Comparison of ENCODE assay signal across 8 mouse cellular contexts in genomic region chr17:30559536-30559935, GRCm38 (mm10). TPM values are rescaled to one million over a fixed set of nuclear protein-coding genes. Genes with fewer than 3 reads are reported as not detected.
DNase-seq lines count a peak whose midpoint lies in the region; ATAC-seq and TF ChIP-seq lines count a peak whose summit lies in the region.

No protein-coding gene starts in this region.

- TF ChIP-seq CTCF in intestine, postnatal 0 days (IDR thresholded peaks at IDR 0.05; ENCODE audit: low read depth), result peak; percentile 88

- H3K9ac ChIP-seq in intestine, postnatal 0 days (ENCODE audit: low read depth, low read length), result no peak overlapping the region
- H3K9ac ChIP-seq in intestine, embryonic 15.5 days, result no peak overlapping the region

- no peak for ATAC-seq in intestine, postnatal 0 days
- ATAC-seq in intestine, embryonic 15.5 days, result no peak

- no peak overlapping the region for H3K4me2 ChIP-seq in intestine, postnatal 0 days (replicated peaks; ENCODE audit: low read depth)
- no peak overlapping the region for H3K4me2 ChIP-seq in intestine, embryonic 15.5 days (replicated peaks)

- no peaks in the 10 kb centered on the region for H3K9me3 ChIP-seq in intestine, postnatal 0 days (ENCODE audit: control insufficient read depth)
- H3K9me3 ChIP-seq in intestine, embryonic 15.5 days, result no peaks in the 10 kb centered on the region

- peak; percentile 79 for DNase-seq in CD4-positive helper T cell, adult 2 months (ENCODE audit: low read depth, low spot score)
- peak; percentile 94 for DNase-seq in ZHBTc4 (ENCODE audit: low read depth, low spot score)
- DNase-seq in embryo, embryonic 10.5 days (ENCODE audit: low spot score), result peak; percentile 61
- peak; percentile 88 for DNase-seq in kidney, postnatal 10 days
- DNase-seq in naive thymus-derived CD4-positive, alpha-beta T cell, adult 2 months (ENCODE audit: low read depth), result peak; percentile 88
- DNase-seq in thymus, postnatal 4 days, result peak; percentile 98

- H3K27me3 ChIP-seq in intestine, postnatal 0 days (replicated peaks; ENCODE audit: control insufficient read depth, insufficient read depth, low read length), result no peaks in the 10 kb centered on the region
- H3K27me3 ChIP-seq in intestine, embryonic 15.5 days (replicated peaks), result no peaks in the 10 kb centered on the region

- H3K36me3 ChIP-seq in intestine, postnatal 0 days (ENCODE audit: control insufficient read depth, insufficient read depth), result no peaks in the 10 kb centered on the region
- no peaks in the 10 kb centered on the region for H3K36me3 ChIP-seq in intestine, embryonic 15.5 days

- H3K27ac ChIP-seq in intestine, postnatal 0 days (ENCODE audit: low read depth, low read length), result no peak overlapping the region
- H3K27ac ChIP-seq in intestine, embryonic 15.5 days, result no peak overlapping the region

- WGBS in intestine, postnatal 0 days, result 30% methylated on average over 3 of the region's 3 CpGs
- 38% methylated on average over 3 of the region's 3 CpGs for WGBS in intestine, embryonic 15.5 days

- no peaks in the 10 kb centered on the region for H3K4me1 ChIP-seq in intestine, postnatal 0 days (replicated peaks; ENCODE audit: control insufficient read depth, insufficient read depth, low read length)
- no peaks in the 10 kb centered on the region for H3K4me1 ChIP-seq in intestine, embryonic 15.5 days (replicated peaks)

- H3K4me3 ChIP-seq in intestine, postnatal 0 days (ENCODE audit: low read depth, low read length), result no peak overlapping the region
- no peak overlapping the region for H3K4me3 ChIP-seq in intestine, embryonic 15.5 days (replicated peaks)

RNA-seq across cellular contexts. Expression of gene Btbd9, which starts 16.8 kb away (rescaled TPM):
- 35.9 and 42.6 TPM in 2 replicates for polyA plus RNA-seq in intestine, postnatal 0 days (2015; fragmentation: Nextera tagmentation; extraction: Ambion mirVana)
- polyA plus RNA-seq in intestine, embryonic 15.5 days (2015; fragmentation: Nextera tagmentation; extraction: Ambion mirVana), result 52.8 and 53.1 TPM in 2 replicates
